In genomic region chr10:108979660-108980059, GRCm38 (mm10) we compare ENCODE assay signal across 8 mouse cellular contexts. TPM values are rescaled to one million over a fixed set of nuclear protein-coding genes. Genes with fewer than 3 reads are reported as not detected.
A peak's percentile ranks its signal among the peaks of the same experiment; 100 is the strongest.
DNase-seq lines count a peak whose midpoint lies in the region; ATAC-seq and TF ChIP-seq lines count a peak whose summit lies in the region.

No protein-coding gene starts in this region.

- no peak overlapping the region for H3K27ac ChIP-seq in embryonic facial prominence, embryonic 14.5 days (replicated peaks; ENCODE audit: low read depth, low read length)
- no peak overlapping the region for H3K27ac ChIP-seq in embryonic facial prominence, embryonic 10.5 days (replicated peaks)
- no peak overlapping the region; the same call in 1 of the 2 replicates for H3K27ac ChIP-seq in hindbrain, postnatal 0 days

- H3K36me3 ChIP-seq in embryonic facial prominence, embryonic 14.5 days (ENCODE audit: control insufficient read depth, insufficient read depth, low read length) = no peaks in the 10 kb centered on the region
- H3K36me3 ChIP-seq in embryonic facial prominence, embryonic 10.5 days (replicated peaks) = no peaks in the 10 kb centered on the region
- H3K36me3 ChIP-seq in hindbrain, postnatal 0 days (ENCODE audit: insufficient read depth, low read length) = no peaks in the 10 kb centered on the region

- ATAC-seq in embryonic facial prominence, embryonic 14.5 days (ENCODE audit: low read depth) = peak; percentile 67; the same call in 1 of the 2 replicates
- peak; percentile 80 for ATAC-seq in frontal cortex, adult (ENCODE audit: low TSS enrichment)
- ATAC-seq in hindbrain, postnatal 0 days = peak; percentile 59; the same call in 1 of the 2 replicates
- ATAC-seq in erythroblast, adult 5-6 weeks (replicated peaks; ENCODE audit: low FRiP score, poor library complexity, severe bottlenecking) = no peak

- H3K4me2 ChIP-seq in embryonic facial prominence, embryonic 14.5 days (ENCODE audit: low read depth, low read length) = no peak overlapping the region
- no peak overlapping the region for H3K4me2 ChIP-seq in hindbrain, postnatal 0 days (ENCODE audit: low read depth, low read length)

- 0 out of 2 replicates have a peak, but pooled peaks cover 9% of the 10 kb centered on the region for H3K4me1 ChIP-seq in embryonic facial prominence, embryonic 14.5 days (ENCODE audit: control insufficient read depth, insufficient read depth, low read length)
- H3K4me1 ChIP-seq in embryonic facial prominence, embryonic 10.5 days = no peaks in the 10 kb centered on the region
- H3K4me1 ChIP-seq in hindbrain, postnatal 0 days (ENCODE audit: insufficient read depth, low read length) = no peaks in the 10 kb centered on the region

- peak; percentile 90 for DNase-seq in embryonic facial prominence, embryonic 14.5 days (ENCODE audit: low spot score)
- DNase-seq in embryonic facial prominence, embryonic 10.5 days (ENCODE audit: low spot score) = no peak
- DNase-seq in adrenal gland, postnatal 25 days = peak; percentile 73
- peak; percentile 93 for DNase-seq in hindbrain, postnatal 0 days (ENCODE audit: low spot score)
- DNase-seq in left cerebral cortex, postnatal 4 days = peak; percentile 91
- DNase-seq in right cerebral cortex, postnatal 14 days = peak; percentile 66

- 50% methylated on average over 6 of the region's 6 CpGs for WGBS in embryonic facial prominence, embryonic 14.5 days
- 80% methylated on average over 6 of the region's 6 CpGs for WGBS in embryonic facial prominence, embryonic 10.5 days
- WGBS in hindbrain, postnatal 0 days = 19% methylated on average over 6 of the region's 6 CpGs

- no peak for TF ChIP-seq CTCF in hindbrain, postnatal 0 days (IDR thresholded peaks at IDR 0.05; ENCODE audit: low read depth)

- H3K4me3 ChIP-seq in embryonic facial prominence, embryonic 14.5 days (ENCODE audit: low read depth, low read length) = no peak overlapping the region
- H3K4me3 ChIP-seq in embryonic facial prominence, embryonic 10.5 days = no peak overlapping the region
- no peak overlapping the region for H3K4me3 ChIP-seq in hindbrain, postnatal 0 days (ENCODE audit: low read length)

- intact Hi-C loops in left cerebral cortex, postnatal 4 days (cut with DNase I) = no loop called here

- H3K27me3 ChIP-seq in embryonic facial prominence, embryonic 14.5 days (replicated peaks; ENCODE audit: control insufficient read depth, insufficient read depth, low read length) = no peaks in the 10 kb centered on the region
- no peaks in the 10 kb centered on the region for H3K27me3 ChIP-seq in embryonic facial prominence, embryonic 10.5 days (replicated peaks; ENCODE audit: low read depth, poor library complexity, severe bottlenecking)
- no peaks in the 10 kb centered on the region for H3K27me3 ChIP-seq in hindbrain, postnatal 0 days (ENCODE audit: insufficient read depth, low read length)

- H3K9me3 ChIP-seq in embryonic facial prominence, embryonic 14.5 days (ENCODE audit: control insufficient read depth, low read length) = no peaks in the 10 kb centered on the region
- H3K9me3 ChIP-seq in embryonic facial prominence, embryonic 10.5 days = no peaks in the 10 kb centered on the region
- no peaks in the 10 kb centered on the region for H3K9me3 ChIP-seq in hindbrain, postnatal 0 days (ENCODE audit: low read length)

- no peak overlapping the region for H3K9ac ChIP-seq in embryonic facial prominence, embryonic 14.5 days (ENCODE audit: low read depth, low read length)
- no peak overlapping the region for H3K9ac ChIP-seq in hindbrain, postnatal 0 days (replicated peaks; ENCODE audit: low read length)

RNA-seq across cellular contexts. Expression of gene Syt1, which starts 31.1 kb away (rescaled TPM):
- polyA plus RNA-seq in embryonic facial prominence, embryonic 14.5 days (2014; fragmentation: Nextera tagmentation; extraction: Ambion mirVana) = 6.0 and 6.2 TPM in 2 replicates
- polyA plus RNA-seq in embryonic facial prominence, embryonic 10.5 days (2016; fragmentation: Nextera tagmentation; extraction: Ambion mirVana) = 2.6 and 3.3 TPM in 2 replicates
- 8.8 and 12.4 TPM in 2 replicates for total RNA-seq in adrenal gland, postnatal 25 days (2021)
- 96.1 TPM in 2 replicates for total RNA-seq in hindbrain, postnatal 0 days (2014; rRNA removed)
- 145 and 147 TPM in 2 replicates for polyA plus RNA-seq in hindbrain, postnatal 0 days (2015; fragmentation: Nextera tagmentation; extraction: Ambion mirVana)
- total RNA-seq in left cerebral cortex, postnatal 4 days (2021) = 100 to 1,000 TPM; 424 to 437 TPM
- total RNA-seq in erythroblast, adult 5-6 weeks (2015; ENCODE audit: low replicate concordance) = not detected in 2 replicates
- not detected in 2 replicates for total RNA-seq in erythroblast, adult 5-6 weeks (2017; ENCODE audit: low replicate concordance)
